Mouse (Mus musculus) embryonic fibroblast, embryonic 13.5 days (primary cell): ENCODE measurements at regions not wholly inside any gene's neighbourhood (a gene's known extent, or its start where the extent isn't known, plus 50 kb on each side); places are given as distances from the start of the nearest gene placed in this dataset.

ENCODE experiments used
- CTCF ChIP-seq: IDR thresholded peaks from 2 replicates; pipeline ENCODE4 v1.5.1; 2011; ENCODE audit warnings: mild to moderate bottlenecking, control low read depth, low read length, moderate library complexity, borderline replicate concordance; ENCODE audit not compliant: insufficient read depth
- POLR2A ChIP-seq: IDR thresholded peaks from 2 replicates; pipeline ENCODE4 v1.6.1; 2011; ENCODE audit warnings: low read depth, mild to moderate bottlenecking, control low read depth, low read length, moderate library complexity

- TF ChIP-seq CTCF (no peak), POLR2A (no peak)
Observed at GRCm38 (mm10) chr14:58511571-58511985, 441.2 kb downstream of the Fgf9 start.
